ENCODE assay signal across 26 mouse cellular contexts in the genomic region with DNA sequence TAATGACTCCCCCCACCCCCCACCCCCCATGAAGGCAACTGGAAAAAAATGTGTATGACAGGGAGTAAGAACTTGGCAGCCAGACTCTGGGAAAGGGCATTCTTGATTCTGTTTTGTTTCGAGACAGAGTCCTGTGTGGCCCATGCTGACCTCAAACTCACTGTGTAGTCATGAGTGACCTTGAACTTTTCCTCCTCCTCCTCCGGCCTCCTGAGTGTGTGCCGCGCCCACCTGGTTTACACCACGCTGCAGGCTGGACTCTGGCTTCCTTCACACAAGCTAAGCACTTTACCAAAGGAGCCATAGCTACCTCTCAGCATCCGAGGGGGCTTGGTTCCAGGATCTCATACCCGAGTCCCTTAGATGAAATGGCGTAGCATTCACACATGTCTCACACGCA.
DNase-seq lines count a peak whose midpoint lies in the region; ATAC-seq and TF ChIP-seq lines count a peak whose summit lies in the region.
"Had no signal": no experiment of that assay in that cellular context is flagged by ENCODE, and none has a peak within 500 bp of the region (broad histone marks: within the 10 kb centered on the region; RNA-seq: fewer than 3 reads in every experiment).

No protein-coding gene starts in this region.

- peaks cover 16% of the 10 kb centered on the region for H3K4me1 ChIP-seq in embryonic facial prominence, embryonic 15.5 days
- H3K4me1 ChIP-seq in embryonic facial prominence, embryonic 10.5 days = peaks cover 12% of the 10 kb centered on the region
- peaks cover 3% of the 10 kb centered on the region for H3K4me1 ChIP-seq in ES-Bruce4 (ENCODE audit: control insufficient read depth, insufficient read depth, low read length)
- H3K4me1 ChIP-seq in intestine, embryonic 16.5 days (ENCODE audit: control insufficient read depth, insufficient read depth, low read length) = peaks cover 16% of the 10 kb centered on the region

- TF ChIP-seq EP300 in ES-Bruce4 (IDR thresholded peaks at IDR 0.05; ENCODE audit: insufficient read depth, low read depth, low read length) = peak; percentile 51; the same call in 1 of the 2 replicates

- H3K9me3 ChIP-seq in embryonic facial prominence, embryonic 15.5 days (replicated peaks) = 0 out of 2 replicates have a peak, but pooled peaks cover 9% of the 10 kb centered on the region
- H3K9me3 ChIP-seq in embryonic facial prominence, embryonic 10.5 days = peaks cover 14% of the 10 kb centered on the region
- H3K9me3 ChIP-seq in ES-Bruce4 (replicated peaks; ENCODE audit: control insufficient read depth, insufficient read depth, low read length, poor library complexity, severe bottlenecking) = no peaks in the 10 kb centered on the region
- H3K9me3 ChIP-seq in intestine, embryonic 16.5 days (ENCODE audit: control insufficient read depth, low read length) = peaks cover 6% of the 10 kb centered on the region; the same call in 1 of the 2 replicates

- H3K27me3 ChIP-seq in embryonic facial prominence, embryonic 15.5 days = no peaks in the 10 kb centered on the region
- H3K27me3 ChIP-seq in embryonic facial prominence, embryonic 10.5 days (replicated peaks; ENCODE audit: low read depth, poor library complexity, severe bottlenecking) = no peaks in the 10 kb centered on the region
- H3K27me3 ChIP-seq in ES-Bruce4 (ENCODE audit: control insufficient read depth, insufficient read depth, low read length, poor library complexity, severe bottlenecking) = no peaks in the 10 kb centered on the region
- no peaks in the 10 kb centered on the region for H3K27me3 ChIP-seq in intestine, embryonic 16.5 days (replicated peaks; ENCODE audit: control insufficient read depth, insufficient read depth, low read length)
- H3K27me3 ChIP-seq: embryonic facial prominence, embryonic 12.5 days; forebrain, embryonic 12.5 days; Patski had no signal

- WGBS in embryonic facial prominence, embryonic 15.5 days = 58% methylated on average over 9 of the region's 9 CpGs
- 92% methylated on average over 9 of the region's 9 CpGs for WGBS in embryonic facial prominence, embryonic 10.5 days
- WGBS in intestine, embryonic 16.5 days = 65% methylated on average over 9 of the region's 9 CpGs

- H3K36me3 ChIP-seq in embryonic facial prominence, embryonic 15.5 days = no peaks in the 10 kb centered on the region
- H3K36me3 ChIP-seq in embryonic facial prominence, embryonic 10.5 days (replicated peaks) = no peaks in the 10 kb centered on the region
- no peaks in the 10 kb centered on the region for H3K36me3 ChIP-seq in ES-Bruce4 (ENCODE audit: control insufficient read depth, insufficient read depth, low read length, poor library complexity, severe bottlenecking)
- no peaks in the 10 kb centered on the region for H3K36me3 ChIP-seq in intestine, embryonic 16.5 days (ENCODE audit: control insufficient read depth, insufficient read depth, low read length)
- H3K36me3 ChIP-seq: embryonic facial prominence, embryonic 12.5 days; forebrain, embryonic 10.5 days; forebrain, embryonic 12.5 days; G1E had no signal

- no peak for TF ChIP-seq CTCF in ES-Bruce4 (IDR thresholded peaks at IDR 0.05; ENCODE audit: low read depth, low read length)

- 0 out of 2 replicates have a peak, but pooled peaks have one; percentile 16 for ATAC-seq in embryonic facial prominence, embryonic 15.5 days (ENCODE audit: insufficient number of reproducible peaks, low FRiP score, low TSS enrichment, low read depth)
- no peak for ATAC-seq in intestine, embryonic 16.5 days
- ATAC-seq: activated CD4-positive, CD25-positive, alpha-beta regulatory T cell, adult 4 months; forebrain, embryonic 14.5 days; forebrain, postnatal 0 days; Patski had no signal

- H3K27ac ChIP-seq in embryonic facial prominence, embryonic 15.5 days (replicated peaks) = no peak overlapping the region
- no peak overlapping the region for H3K27ac ChIP-seq in embryonic facial prominence, embryonic 10.5 days (replicated peaks)
- no peak overlapping the region for H3K27ac ChIP-seq in ES-Bruce4 (ENCODE audit: insufficient read depth, low read length)
- no peak overlapping the region for H3K27ac ChIP-seq in intestine, embryonic 16.5 days (ENCODE audit: low read length)
- H3K27ac ChIP-seq: embryonic facial prominence, embryonic 12.5 days; forebrain, embryonic 10.5 days; forebrain, embryonic 12.5 days; gastrocnemius, adult 2 months had no signal

- H3K9ac ChIP-seq in embryonic facial prominence, embryonic 15.5 days = no peak overlapping the region
- H3K9ac ChIP-seq in ES-Bruce4 (ENCODE audit: low read depth, poor library complexity, severe bottlenecking) = no peak overlapping the region
- H3K9ac ChIP-seq in intestine, embryonic 16.5 days (ENCODE audit: low read depth, low read length) = no peak overlapping the region
- H3K9ac ChIP-seq: embryonic facial prominence, embryonic 12.5 days; forebrain, embryonic 12.5 days; forebrain, postnatal 0 days had no signal

- TF ChIP-seq POLR2A in ES-Bruce4 (IDR thresholded peaks at IDR 0.05; ENCODE audit: insufficient read depth, low read length) = no peak

- no peak overlapping the region for H3K4me3 ChIP-seq in embryonic facial prominence, embryonic 15.5 days (replicated peaks)
- H3K4me3 ChIP-seq in embryonic facial prominence, embryonic 10.5 days = no peak overlapping the region
- H3K4me3 ChIP-seq in ES-Bruce4 (ENCODE audit: low read depth, low read length) = no peak overlapping the region
- H3K4me3 ChIP-seq in intestine, embryonic 16.5 days (ENCODE audit: low read length) = no peak overlapping the region
- H3K4me3 ChIP-seq: embryonic facial prominence, embryonic 12.5 days; erythroblast, embryonic 14.5 days; forebrain, embryonic 10.5 days; forebrain, embryonic 12.5 days; gastrocnemius, adult 2 months had no signal

- no peak for DNase-seq in embryonic facial prominence, embryonic 10.5 days (ENCODE audit: low spot score)
- peak; percentile 62 for DNase-seq in R1 (ENCODE audit: low read depth, low spot score)
- no peak for DNase-seq in cerebellum, postnatal 4 days (ENCODE audit: low spot score in 2 of 2)
- DNase-seq in frontal cortex, adult 2 months (ENCODE audit: extremely low spot score in 1 of 2, low spot score in 1 of 2) = no peak
- DNase-seq: adrenal gland, postnatal 10 days; adrenal gland, postnatal 25 days; cerebellum, adult 11 months; cerebellum, adult 18-20 months; cerebellum, adult 8-10 months; cerebellum, adult 9-11 months; cerebellum, postnatal 14 days; cerebellum, postnatal 36 days; embryo, embryonic 11 days; forebrain, postnatal 0 days; gastrocnemius, adult 2 months had no signal

- H3K4me2 ChIP-seq in embryonic facial prominence, embryonic 15.5 days (replicated peaks) = no peak overlapping the region
- no peak overlapping the region for H3K4me2 ChIP-seq in intestine, embryonic 16.5 days (ENCODE audit: low read depth, low read length)
- H3K4me2 ChIP-seq: embryonic facial prominence, embryonic 12.5 days; forebrain, embryonic 12.5 days had no signal
